Mouse (Mus musculus) lung, embryonic 15.5 days (tissue): ENCODE data around the gene Slc35c1. TPM values are rescaled to one million over a fixed set of nuclear protein-coding genes. Genes with fewer than 3 reads are reported as not detected.

Experiments
- ATAC-seq: fragments of 200-750 bp; cut with Nextera tagmentation; 2 replicates; pipeline ENCODE4 v1.8.0; 2017; ENCODE audit warnings: moderate number of reproducible peaks, borderline replicate concordance; ENCODE audit not compliant: low FRiP score, low TSS enrichment; ENCODE audit errors: extremely low read depth
- H3K27ac ChIP-seq: fragments of 300-500 bp; sonication (generic); 2 replicates; pipeline ENCODE4 v1.5.1; 2015; ENCODE audit warnings: moderate library complexity, mild to moderate bottlenecking, inconsistent platforms
- H3K27me3 ChIP-seq: fragments of 300-500 bp; sonication (generic); 2 replicates; pipeline ENCODE4 v1.6.1; 2015; ENCODE audit warnings: inconsistent platforms
- H3K36me3 ChIP-seq: fragments of 300-500 bp; sonication (generic); 2 replicates; pipeline ENCODE4 v1.6.1; 2015; ENCODE audit warnings: inconsistent platforms
- H3K4me1 ChIP-seq: fragments of 300-500 bp; sonication (generic); 2 replicates; pipeline ENCODE4 v1.6.1; 2015; ENCODE audit warnings: inconsistent platforms
- H3K4me2 ChIP-seq: fragments of 300-500 bp; sonication (generic); 2 replicates; pipeline ENCODE4 v1.6.1; 2015; ENCODE audit warnings: inconsistent platforms, mild to moderate bottlenecking, moderate library complexity
- H3K4me3 ChIP-seq: fragments of 300-500 bp; sonication (generic); 2 replicates; pipeline ENCODE4 v1.5.1; 2015; ENCODE audit warnings: mild to moderate bottlenecking, inconsistent platforms
- H3K9ac ChIP-seq: fragments of 300-500 bp; sonication (generic); 2 replicates; pipeline ENCODE4 v1.6.1; 2015; ENCODE audit warnings: inconsistent platforms
- H3K9me3 ChIP-seq: fragments of 300-500 bp; sonication (generic); 2 replicates; pipeline ENCODE4 v1.6.1; 2016; ENCODE audit warnings: inconsistent platforms
- WGBS: fragments of 180-500 bp; shearing (Covaris S2); methylation state at CpG from one replicate; pipeline ENCODE4 v1.1.7; 2015; 5-methylcytosine and 5-hydroxymethylcytosine counted together
- polyA plus RNA-seq: library from polyadenylated mRNA; unstranded; fragments of >200 nt; fragmentation: Nextera tagmentation; extraction: Ambion mirVana; gene quantifications from 2 replicates; pipeline ENCODE4 v1.2.1, GENCODE M21; 2015

The Slc35c1 gene
- polyA plus RNA-seq, 1 experiment from 2014 or later: 16.7 TPM

- Histone ChIP-seq H3K36me3 (peaks cover 55% of the 10 kb centered on the region), H3K9ac (no peak overlapping the region), H3K4me2 (no peak overlapping the region), H3K4me1 (peaks cover 40% of the 10 kb centered on the region), H3K27ac (no peak overlapping the region), H3K9me3 (no peaks in the 10 kb centered on the region), H3K4me3 (no peak overlapping the region), H3K27me3 (no peaks in the 10 kb centered on the region)
- 58% methylated on average over 10 of the region's 10 CpGs for WGBS
- ATAC-seq: no peak
These were observed 37.8 kb downstream of the Slc35c1 start for GRCm38 (mm10) chr2:92422388-92423135.

GRCm38 (mm10) chr2:92421723-92422387 lies 38.5 kb downstream of the Slc35c1 start:
- no peak for ATAC-seq
- H3K9ac ChIP-seq: no peak overlapping the region
- H3K36me3 ChIP-seq: peaks cover 55% of the 10 kb centered on the region
- 91% methylated on average over 7 of the region's 7 CpGs for WGBS
- no peak overlapping the region for H3K27ac ChIP-seq
- no peaks in the 10 kb centered on the region for H3K27me3 ChIP-seq
- no peak overlapping the region for H3K4me2 ChIP-seq
- H3K9me3 ChIP-seq: no peaks in the 10 kb centered on the region
- no peak overlapping the region for H3K4me3 ChIP-seq
- H3K4me1 ChIP-seq: peaks cover 34% of the 10 kb centered on the region

DNA sequence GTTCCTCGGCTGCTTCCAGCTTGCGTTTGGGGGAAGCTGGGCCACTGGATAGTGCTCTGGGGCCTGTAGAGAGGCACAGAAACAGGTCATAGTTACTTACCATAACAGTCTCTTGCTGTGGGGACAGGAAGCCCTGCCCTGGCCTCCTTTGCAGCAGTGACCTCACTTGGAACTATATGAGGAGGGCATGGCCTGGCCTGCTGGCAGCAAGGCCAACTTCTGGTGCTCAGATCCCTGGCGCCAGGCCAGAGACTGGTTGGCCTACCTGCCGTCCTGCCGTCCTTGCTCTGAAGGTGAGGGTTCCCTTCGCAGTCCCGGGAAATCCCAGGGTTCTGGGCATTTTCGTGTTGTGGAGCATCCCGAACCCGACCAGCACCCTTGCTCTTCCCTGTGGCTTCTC lies 48.6 kb downstream of the Slc35c1 start:
- Histone ChIP-seq H3K4me3 (no peak overlapping the region), H3K9ac (no peak overlapping the region), H3K9me3 (no peaks in the 10 kb centered on the region), H3K36me3 (peaks cover 79% of the 10 kb centered on the region), H3K4me1 (no peaks in the 10 kb centered on the region), H3K27me3 (no peaks in the 10 kb centered on the region), H3K27ac (no peak overlapping the region), H3K4me2 (no peak overlapping the region)
- ATAC-seq: no peak
- WGBS: 83% methylated on average over 10 of the region's 10 CpGs

- no peak overlapping the region for H3K4me2 ChIP-seq
- no peaks in the 10 kb centered on the region for H3K9me3 ChIP-seq
- H3K27me3 ChIP-seq: no peaks in the 10 kb centered on the region
- H3K4me1 ChIP-seq: no peaks in the 10 kb centered on the region
- H3K36me3 ChIP-seq: peaks cover 69% of the 10 kb centered on the region
- 85% methylated on average over 18 of the region's 18 CpGs for WGBS
- no peak overlapping the region for H3K4me3 ChIP-seq
- no peak overlapping the region for H3K27ac ChIP-seq
- ATAC-seq: no peak
- no peak overlapping the region for H3K9ac ChIP-seq
These were observed 51.9 kb downstream of the Slc35c1 start for GRCm38 (mm10) chr2:92408309-92409045.

GRCm38 (mm10) chr2:92405687-92406086 lies 54.7 kb downstream of the Slc35c1 start:
- H3K4me3 ChIP-seq: no peak overlapping the region
- H3K9ac ChIP-seq: no peak overlapping the region
- H3K4me1 ChIP-seq: peaks cover 3% of the 10 kb centered on the region; the same call in 1 of the 2 replicates
- WGBS: 89% methylated on average over 7 of the region's 7 CpGs
- no peak overlapping the region for H3K4me2 ChIP-seq
- peaks cover 7% of the 10 kb centered on the region for H3K27me3 ChIP-seq
- H3K27ac ChIP-seq: no peak overlapping the region
- no peaks in the 10 kb centered on the region for H3K9me3 ChIP-seq
- peaks cover 42% of the 10 kb centered on the region for H3K36me3 ChIP-seq
- ATAC-seq: no peak

DNA sequence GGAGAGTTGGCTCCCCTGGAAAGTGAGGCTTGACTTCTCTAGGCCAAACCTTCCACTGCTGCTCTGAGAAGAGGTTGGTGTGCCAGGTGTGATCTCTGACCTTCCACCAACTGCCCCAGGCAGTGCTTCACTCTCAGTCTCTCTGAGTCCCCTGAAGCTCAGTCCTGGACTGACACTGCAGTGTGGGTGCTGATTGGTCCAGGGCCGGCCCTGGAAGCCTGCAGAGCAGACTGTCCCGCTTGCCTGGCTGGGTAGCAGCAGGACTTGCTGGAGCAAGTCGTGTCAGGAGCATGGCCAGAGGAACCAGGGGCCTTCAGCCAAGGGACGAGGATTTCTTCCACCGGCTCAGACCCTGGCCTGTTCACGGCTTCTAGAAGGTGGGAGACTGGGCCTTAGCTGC lies 55.6 kb downstream of the Slc35c1 start:
- H3K9me3 ChIP-seq: no peaks in the 10 kb centered on the region
- 85% methylated on average over 6 of the region's 6 CpGs for WGBS
- H3K36me3 ChIP-seq: peaks cover 33% of the 10 kb centered on the region

DNA sequence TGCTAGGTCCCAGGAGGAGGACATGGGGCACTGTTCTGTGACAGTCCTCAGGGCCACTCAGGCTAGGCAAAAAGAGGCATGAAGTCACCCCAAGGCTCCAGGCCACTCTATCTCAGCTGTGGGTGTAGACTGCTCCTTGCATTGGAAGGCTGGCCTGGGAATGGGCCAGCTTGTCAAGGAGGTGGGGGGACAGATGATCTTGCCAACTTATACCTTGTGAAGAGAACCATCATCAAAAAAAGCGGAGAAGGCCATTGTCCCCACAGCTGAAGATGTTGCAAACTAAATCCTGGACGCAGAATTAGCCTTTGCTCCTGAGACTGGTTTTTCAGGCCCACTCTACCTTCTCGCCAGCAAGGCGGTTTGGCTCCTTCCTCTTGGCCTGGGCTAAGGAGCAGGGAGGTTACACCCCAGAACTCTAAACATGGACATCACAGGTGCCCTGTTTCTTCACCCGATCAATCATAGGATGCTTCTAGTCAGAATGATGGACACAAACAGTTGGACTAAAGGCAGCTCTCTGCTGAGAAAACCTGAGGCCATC lies 56.5 kb downstream of the Slc35c1 start:
- Histone ChIP-seq H3K4me1 (peaks cover 4% of the 10 kb centered on the region; the same call in 1 of the 2 replicates), H3K27me3 (peaks cover 12% of the 10 kb centered on the region), H3K9me3 (no peaks in the 10 kb centered on the region), H3K4me2 (no peak overlapping the region), H3K36me3 (peaks cover 24% of the 10 kb centered on the region), H3K9ac (no peak overlapping the region), H3K27ac (no peak overlapping the region), H3K4me3 (no peak overlapping the region)
- ATAC-seq: no peak
- WGBS: 89% methylated on average over 5 of the region's 5 CpGs

More for the DNA sequence above, 55.6 kb downstream of the Slc35c1 start:
- Histone ChIP-seq H3K27me3 (peaks cover 12% of the 10 kb centered on the region), H3K9ac (no peak overlapping the region), H3K27ac (no peak overlapping the region), H3K4me3 (no peak overlapping the region), H3K4me1 (peaks cover 4% of the 10 kb centered on the region; the same call in 1 of the 2 replicates), H3K4me2 (no peak overlapping the region)
- ATAC-seq: no peak

Other genes starting within 250 kb of the Slc35c1 start
- 23.8 and 24.0 TPM in 2 replicates for gene Pex16, start 85.9 kb downstream of the Slc35c1 start, polyA plus RNA-seq
- 17.0 and 18.7 TPM in 2 replicates for gene Large2, start 85.7 kb downstream of the Slc35c1 start, polyA plus RNA-seq
- 2.5 and 3.0 TPM in 2 replicates for gene 1700029I15Rik, start 78.0 kb downstream of the Slc35c1 start, polyA plus RNA-seq
- gene Mapk8ip1, start 59.3 kb downstream of the Slc35c1 start, polyA plus RNA-seq: 15.1 and 15.2 TPM in 2 replicates
- gene Cry2, start 26.5 kb downstream of the Slc35c1 start, polyA plus RNA-seq: 23.6 and 25.7 TPM in 2 replicates
- gene Chst1, start 139.2 kb upstream of the Slc35c1 start, polyA plus RNA-seq: 1.8 and 2.0 TPM in 2 replicates